Mouse (Mus musculus) retina, adult 2 months (tissue): ENCODE measurements around the gene Pard3b.

Source experiments
- DNase-seq: peaks from one replicate; pipeline ENCODE4 v3.0.0-alpha.2; 2012; ENCODE audit warnings: low read depth, low spot score

The Pard3b gene

DNA sequence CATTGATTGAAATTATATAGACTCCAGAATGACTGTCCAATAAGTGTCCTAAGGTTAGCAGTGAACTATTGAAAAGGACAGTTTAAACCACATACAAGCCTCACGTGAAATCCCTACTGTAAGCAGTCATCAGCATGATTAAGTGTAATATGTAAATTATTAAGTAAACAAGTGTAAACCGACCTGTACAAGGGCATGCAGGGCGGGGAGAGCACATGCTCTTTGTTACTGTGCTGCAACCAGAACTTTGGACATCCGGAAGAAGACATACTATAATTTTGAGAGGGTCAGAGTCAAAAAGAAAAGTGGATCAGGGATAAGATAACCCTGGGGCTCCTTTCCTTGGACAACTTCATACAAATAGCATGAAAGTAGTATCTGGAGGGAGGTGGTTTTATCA is 749.4 kb downstream of the Pard3b start:
- DNase-seq: no peak

DNA sequence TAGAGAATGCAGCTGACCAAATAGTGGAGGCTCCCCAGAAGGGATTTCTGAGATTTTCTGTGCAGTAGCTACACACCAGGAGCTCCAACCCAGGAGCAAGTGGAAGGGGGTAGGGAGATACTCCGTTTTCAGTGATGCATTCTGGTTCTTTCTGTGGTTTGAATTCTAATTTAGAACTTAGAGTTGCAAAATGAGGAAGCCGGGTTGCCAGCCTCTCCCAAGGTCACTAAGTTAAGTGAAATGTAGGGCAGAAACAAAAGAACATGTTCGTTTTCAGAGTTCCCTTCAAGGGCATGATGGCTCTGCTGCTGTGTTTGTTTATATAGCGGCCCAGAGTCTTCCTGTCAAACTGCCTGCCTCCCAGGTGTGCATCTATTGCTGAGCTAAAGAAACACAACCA is 754.2 kb downstream of the Pard3b start:
- DNase-seq: no peak

DNA sequence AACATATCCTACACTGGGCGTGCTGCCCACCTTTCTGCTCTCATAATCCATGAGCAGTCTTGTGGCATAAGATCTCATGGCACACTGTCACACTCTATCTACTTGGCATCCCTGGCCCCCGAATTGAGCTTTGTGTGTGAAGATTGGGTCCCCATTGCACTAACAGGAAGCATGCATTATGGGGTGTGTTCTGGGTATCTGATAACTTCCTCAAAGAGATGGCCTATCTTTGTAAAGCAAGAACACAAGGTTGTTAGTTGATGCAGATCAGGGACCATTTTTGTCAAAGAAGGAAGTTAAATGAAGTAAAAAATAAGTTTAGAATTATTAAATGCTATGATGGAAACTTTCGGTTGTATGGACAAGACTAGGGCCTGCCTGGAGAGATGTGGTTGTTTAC is 755.9 kb downstream of the Pard3b start:
- no peak for DNase-seq

DNA sequence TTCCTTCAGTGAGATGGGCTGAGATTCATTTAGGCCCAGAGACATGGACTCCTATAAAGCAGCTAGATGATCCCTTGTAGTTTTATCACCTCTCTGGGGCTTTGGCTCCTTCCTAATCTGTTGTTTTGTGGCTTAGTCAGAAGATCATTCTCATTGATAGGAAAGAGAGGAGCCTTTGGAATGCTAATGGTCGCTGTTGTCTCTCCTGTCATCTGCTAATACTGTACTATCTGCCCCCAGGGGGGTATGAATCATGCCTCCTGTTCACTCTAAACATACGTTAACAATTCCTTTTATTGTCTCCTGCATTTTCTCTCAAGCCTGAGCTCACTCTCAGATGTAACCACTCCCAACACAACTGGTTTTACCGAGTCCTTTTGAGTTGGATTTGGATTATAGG is 759.6 kb downstream of the Pard3b start:
- no peak for DNase-seq

DNA sequence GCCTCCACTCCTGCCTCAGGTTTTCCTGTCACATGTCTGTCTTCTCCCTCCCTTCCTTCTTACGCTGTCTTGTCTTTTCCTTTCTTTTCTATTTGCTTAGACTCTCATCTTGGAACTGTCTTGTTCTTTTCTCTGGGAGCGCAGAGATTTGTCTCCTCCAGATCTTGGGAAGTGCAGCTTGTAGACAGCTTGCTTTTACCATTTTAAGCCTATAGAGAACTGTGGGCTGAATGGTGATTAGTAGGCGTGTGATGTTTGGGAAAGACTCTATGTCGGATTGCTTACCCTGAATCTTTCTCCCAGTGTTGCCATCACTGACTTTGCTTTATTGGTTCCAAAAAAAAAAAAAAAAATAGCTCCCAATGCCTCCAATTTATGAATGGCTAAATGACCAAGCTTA is 760.1 kb downstream of the Pard3b start:
- DNase-seq: no peak

DNA sequence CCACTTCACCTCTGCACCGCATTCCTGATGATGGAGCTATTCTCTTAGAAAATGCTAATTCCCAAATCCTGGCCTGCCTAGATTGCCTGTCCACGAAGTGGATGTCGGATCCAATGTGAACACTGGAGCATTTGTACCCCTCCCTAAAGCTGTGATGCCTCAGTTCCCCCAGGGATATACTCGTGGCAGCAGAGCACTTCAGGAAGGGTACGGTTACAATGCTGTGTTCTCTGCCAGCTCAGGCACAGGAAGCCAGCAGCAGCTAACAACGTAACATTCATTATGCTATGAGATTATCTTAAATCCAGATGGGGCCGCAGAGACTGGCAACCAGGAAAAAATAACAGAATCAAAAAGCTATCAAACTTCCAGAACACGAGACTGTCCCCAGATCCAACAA is 766.4 kb downstream of the Pard3b start:
- no peak for DNase-seq

DNA sequence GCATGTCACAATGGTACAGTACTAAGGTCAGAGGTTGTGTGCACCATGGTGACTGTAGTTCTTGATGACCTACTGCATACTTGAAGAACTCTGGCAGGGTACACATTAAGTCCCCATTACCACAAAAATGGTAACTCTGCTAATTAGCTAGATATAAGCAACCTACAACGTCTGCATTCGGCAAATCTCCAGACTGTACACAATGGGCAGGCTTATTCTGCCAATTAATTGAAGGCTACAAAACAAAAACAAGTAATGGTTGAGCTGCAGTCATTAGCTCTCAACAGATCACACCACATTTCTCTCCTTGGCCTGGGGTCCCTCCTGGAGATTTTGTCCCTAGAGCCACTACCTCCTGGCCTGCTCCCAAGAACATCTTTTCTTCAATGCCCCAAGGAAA is 772.7 kb downstream of the Pard3b start:
- no peak for DNase-seq

DNA sequence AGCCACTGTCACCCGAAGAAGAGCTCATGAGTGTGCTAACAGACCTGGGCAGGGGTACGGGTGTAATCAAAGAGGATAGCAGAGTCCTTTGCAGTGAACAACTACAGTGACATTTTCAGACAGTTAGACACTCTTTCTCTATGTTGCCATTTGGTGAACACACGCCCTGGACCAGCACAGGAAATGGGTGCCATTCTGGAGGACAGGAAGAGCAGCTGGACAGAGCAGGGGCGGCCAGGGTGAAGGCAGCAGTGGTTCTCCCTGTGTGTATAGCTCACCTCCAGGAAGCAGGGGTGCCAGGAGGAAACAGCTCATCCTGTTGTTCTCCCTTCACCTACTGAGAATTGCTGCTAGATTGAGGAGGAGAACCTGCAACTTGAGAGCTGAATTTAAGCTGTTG is 773.4 kb downstream of the Pard3b start:
- DNase-seq: no peak

DNA sequence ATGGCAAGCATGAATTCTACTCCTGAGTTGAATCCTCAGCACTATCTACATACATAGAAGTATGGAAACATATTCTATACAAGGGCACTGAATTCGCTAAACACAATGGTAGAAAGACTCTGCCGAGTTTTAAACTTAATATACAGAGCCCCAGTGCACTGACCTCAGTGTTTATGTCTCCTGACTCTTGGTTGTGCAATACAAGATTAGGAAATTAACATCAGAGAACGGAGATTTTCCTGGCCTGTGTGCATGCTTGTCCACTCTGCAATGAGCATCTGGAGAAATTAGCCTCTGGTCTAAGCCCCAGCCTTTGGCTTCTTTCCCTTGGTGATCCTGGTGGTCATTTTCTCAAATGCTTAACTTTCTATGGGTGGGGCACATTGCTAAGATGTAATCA is 774.4 kb downstream of the Pard3b start:
- no peak for DNase-seq

DNA sequence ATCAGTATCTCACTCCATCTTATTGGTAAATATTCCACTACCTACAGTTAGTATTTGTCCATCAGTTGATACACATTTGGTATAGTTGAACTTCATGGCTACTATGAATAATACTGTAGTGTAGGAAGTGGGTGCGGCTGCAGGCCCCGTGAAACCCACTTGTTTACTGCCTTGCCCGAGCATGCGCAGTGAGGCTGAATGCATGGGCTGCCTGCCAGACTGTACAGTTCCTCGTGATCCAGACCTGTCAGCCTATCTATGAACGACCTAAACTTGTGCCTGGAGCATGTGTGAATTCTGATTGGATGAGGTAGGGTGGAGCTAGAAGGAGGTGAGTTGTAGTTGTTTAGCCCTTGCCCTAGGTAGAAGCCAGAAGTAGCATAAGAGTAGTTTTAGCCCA is 775.9 kb downstream of the Pard3b start:
- DNase-seq: no peak

DNA sequence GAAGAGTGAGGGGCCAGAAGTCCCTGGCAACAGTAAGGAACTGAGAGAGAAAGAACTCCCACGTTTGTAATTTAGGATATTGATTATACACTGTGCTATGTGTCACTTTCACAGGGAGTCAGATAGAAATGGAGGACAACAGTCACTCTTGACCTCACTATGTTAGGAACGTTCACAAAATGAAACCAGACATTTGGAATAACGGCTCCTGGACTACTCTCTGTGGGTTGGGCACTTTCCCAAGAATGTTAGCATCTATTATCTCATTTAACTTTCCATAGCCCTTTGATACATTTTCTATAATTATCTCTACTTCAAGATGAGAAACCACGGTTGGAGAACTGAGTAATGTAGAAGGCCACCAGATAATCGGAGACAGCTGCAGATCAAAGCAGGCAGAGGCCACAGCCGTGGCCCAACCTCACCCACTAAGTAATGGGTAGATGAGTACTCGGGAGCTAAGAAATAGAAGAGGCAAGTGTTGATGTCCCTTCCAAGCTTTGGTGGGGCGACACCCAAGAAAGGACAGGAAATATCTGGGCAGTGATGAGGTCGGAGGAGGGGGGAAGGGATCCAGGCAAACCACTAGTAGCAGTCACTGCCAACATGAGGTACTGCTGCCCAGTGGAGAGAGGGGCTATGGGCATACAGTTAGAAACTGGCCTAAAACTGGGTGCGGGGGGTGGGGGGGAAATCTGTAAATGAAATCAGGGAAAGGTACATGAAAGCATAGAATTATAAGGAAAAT is 778.2 kb downstream of the Pard3b start:
- DNase-seq: no peak

DNA sequence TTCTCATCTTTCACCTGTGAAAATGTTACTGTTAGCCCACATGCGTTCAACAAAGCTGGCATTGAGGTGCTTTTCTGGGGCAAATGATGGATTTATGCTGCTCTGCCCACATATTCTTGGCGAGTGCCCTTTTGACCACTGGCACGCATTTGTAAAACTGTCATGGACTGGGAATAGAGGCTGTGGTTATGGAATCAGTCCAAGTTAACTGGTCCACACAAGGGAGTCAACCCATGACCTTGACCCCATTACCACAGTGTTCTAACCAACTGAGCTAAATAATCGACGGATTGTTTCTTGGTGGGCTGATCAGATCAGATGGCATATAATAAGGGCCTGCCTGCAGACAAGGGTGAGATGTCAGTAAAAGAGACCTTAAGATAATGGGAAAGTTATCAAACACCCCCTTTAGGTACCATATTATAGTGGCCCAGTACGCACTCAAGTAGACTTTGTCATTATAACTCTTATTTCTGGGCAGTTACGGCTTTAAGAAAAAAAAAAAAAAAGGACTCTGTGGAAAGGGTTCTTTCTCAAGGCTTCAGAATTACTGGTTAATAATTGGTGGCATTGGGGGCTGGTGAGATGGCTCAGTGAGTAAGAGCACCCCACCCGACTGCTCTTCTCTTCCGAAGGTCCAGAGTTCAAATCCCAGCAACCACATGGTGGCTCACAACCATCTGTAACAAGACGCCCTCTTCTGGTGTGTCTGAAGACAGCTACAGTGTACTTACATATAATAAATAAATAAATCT is 784.4 kb downstream of the Pard3b start:
- DNase-seq: no peak

DNA sequence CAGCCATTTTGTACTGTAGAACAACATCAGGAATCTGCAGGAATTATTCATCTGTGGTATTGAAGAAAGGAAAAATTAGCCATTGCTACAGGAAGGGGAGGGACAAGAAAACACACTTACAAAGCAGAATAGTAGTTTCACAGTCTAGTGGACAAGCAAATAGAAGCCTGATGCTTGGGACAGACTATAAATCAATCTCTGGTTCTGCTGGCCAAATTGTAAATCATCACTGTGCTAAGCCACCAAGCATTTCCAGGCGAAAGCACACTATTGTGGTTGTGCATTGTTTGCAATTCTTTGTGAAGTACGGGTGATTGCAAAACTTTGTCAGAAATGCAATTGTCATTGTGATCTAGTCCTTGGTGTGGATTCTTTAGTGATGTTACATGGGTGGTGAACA is 786.7 kb downstream of the Pard3b start:
- DNase-seq: no peak

DNA sequence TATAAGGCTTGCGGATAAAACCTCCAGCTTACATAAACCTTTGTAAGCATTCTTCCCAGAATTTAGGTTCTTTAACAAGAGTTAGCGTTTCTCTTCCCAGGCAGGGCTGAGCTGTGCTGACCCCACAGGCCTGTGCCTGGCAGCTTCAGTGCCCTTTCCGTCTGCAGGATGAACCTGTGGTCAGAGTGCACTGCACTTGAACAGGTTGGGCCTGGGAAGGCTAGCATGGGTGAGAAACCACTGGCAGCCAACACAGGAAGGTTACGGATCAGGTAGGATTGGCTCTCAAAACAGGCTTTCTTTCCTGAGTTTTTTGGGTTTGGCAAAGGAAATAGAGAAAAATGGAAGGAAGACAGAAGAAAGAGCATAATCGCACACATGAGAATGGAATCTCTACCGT is 790.1 kb downstream of the Pard3b start:
- DNase-seq: no peak

DNA sequence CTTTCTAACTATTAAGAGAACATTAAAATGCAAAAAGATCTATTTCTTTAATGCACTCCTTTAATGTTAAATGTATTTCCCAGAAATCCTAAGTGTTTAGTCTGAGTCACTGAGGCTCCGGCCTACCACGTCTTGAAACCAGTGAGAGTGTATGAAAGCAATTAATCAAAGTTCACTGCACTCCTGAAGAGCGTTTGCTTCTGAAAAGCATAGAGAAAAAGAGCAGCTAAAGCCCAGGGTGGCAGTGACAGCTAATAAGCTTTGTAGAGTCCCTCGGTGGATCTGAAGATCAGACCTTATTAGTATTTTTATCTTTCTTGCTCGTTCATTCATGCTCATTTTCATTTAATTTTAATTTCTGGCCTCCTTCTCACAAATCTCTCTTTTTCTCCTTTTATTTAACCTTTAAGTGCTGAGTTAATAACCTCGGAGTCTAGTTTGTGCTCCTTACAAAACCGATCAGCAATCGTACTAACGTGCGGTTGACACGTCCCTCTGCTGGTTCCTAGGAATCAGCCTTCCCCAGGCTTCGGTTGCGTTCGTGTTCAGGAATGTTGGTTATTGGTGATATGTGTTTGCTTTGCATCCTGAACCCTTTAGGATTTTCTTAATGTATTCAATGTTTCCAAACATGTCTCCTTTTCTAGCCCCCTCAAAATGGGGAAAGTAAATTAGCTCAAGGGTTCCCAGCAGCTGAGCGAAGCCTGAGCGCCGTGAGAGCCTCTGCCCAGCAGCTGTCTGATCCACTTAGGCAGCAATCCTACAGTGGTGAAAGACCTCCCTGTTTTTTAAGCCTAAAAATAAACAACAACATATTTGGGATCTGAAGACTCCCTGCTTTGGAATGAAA is 790.9 kb downstream of the Pard3b start:
- DNase-seq: no peak

DNA sequence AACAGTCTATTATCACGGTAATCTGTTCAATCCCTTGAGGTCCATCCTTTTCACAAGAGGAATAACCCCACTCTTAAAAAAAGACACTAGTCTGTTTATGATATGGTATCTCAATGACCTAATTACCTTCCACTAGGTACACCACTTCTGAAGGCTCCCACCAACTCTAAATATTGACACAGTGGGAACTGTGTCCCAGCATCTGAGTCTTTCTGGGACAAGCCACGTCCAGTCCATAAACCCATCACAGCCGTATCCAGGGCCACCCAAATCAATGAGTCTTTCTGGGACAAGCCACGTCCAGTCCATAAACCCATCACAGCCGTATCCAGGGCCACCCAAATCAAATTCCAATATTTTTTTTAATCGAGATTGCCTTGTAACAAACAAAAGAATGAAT is 792.4 kb downstream of the Pard3b start:
- no peak for DNase-seq

DNA sequence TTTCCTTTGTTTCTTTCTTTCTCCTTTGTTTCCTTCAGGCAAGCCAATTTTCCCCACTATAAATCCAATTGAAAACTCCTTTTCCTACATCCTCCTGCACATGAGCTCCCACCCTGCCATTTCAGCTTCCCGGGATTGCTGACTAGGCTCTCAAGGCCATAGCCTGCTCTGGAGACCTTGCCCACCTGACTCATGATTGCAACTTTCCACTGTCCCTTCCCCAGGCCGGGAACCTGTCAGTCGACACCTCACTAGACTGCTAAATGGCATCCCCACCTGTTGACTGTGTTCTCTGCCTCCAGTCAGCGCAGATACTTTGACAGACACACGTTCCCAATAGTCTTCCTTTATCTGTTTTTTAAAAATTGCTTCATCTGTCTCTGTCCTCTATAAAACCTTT is 795.3 kb downstream of the Pard3b start:
- DNase-seq: no peak

DNA sequence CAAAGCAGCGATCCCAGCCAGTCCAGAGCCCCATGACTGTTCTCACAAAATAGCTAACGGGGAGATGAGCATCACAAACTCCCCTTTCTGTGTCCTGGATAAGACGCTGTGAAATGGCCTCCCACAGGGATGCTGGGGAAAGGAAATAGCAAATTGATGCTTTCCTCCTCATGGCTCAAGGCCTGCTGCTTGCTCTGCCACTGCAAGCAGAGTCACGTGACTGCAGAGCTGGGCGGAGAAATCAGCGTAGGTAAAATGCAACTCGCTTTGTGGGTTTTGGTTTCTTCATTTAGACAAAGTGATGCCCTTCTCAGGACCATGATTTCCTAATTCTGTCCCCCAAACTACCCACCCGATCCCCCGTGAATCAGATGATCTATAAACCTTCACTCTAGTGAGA is 797.2 kb downstream of the Pard3b start:
- DNase-seq: no peak

DNA sequence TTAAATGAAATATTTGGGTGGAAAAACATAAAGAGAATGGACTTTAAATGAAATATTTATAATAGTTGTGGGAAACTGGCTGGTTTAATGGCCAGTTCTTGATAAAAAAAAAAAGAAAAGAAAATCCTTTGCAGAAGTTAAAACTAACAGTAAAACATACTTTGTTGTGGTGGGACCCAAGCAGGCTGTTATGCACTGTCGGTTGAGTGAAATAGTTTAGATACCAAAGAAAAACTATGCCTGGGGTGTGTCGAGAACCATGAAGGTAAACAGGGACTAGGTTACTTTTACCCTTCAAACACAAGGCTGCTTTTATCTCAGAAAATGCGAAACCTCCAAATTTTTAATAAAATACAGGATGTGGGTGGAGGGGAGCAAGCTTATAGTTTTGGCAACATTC is 797.7 kb downstream of the Pard3b start:
- no peak for DNase-seq

DNA sequence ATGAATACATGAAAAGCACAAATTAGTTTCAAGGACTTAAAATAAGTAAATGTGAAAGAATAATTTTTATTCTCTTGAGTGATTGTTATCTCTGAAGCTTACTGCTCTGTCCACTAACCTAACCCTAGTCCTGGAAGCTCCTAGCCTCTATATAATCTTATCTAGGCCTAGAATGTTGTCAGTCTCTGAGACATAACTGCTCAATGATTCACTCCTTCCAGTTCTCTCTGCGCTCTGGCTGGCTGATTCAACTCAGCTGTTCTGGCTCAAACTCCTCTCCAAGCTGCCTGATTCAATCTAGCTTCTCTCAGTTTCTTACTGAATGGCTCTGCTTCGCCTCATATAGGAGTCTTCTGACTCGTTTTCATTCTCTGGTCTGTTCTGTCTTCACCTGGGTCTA is 798.9 kb downstream of the Pard3b start:
- DNase-seq: no peak

DNA sequence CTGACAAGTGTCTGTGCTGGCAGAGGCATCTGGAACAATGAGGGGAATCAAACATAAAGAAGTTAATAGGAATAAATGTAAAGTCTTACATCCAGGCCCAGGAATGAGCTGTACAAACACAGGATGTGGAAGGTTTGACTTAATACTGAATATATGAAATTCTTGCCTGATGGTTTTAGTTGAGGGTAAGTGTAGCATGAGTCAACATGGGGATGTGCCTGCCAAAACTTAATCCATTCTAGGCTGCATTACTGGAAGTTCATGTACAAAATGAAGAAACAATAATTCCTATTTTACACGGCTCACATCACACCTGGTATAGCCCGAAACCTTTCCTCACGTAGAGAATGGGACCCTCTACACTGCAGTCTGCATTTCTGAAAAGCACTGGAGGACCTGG is 805.8 kb downstream of the Pard3b start:
- no peak for DNase-seq

DNA sequence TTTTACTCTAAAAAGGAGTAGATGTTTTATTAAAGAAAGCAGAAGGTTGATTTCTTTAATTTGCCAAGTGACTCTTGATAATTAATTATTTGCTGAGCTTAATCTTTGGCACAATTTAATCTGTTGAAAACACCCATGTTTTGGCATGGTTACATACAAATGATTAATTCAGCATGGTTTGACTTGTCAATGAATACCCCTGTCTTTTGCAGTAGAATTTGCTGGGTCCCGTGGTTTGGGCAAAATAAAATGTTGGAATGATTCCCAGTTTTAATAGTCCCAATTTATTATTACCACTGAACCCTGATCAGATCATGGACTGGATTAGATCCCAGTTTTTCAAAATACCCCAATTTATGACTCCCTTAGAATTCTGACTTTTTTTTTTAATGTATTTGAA is 808.2 kb downstream of the Pard3b start:
- no peak for DNase-seq
